Mouse (Mus musculus): ENCODE results near the gene Opalin. TPM values are rescaled to one million over a fixed set of nuclear protein-coding genes. Genes with fewer than 3 reads are reported as not detected.

The Opalin gene
- polyA plus RNA-seq, 1 experiment: not detected

DNA sequence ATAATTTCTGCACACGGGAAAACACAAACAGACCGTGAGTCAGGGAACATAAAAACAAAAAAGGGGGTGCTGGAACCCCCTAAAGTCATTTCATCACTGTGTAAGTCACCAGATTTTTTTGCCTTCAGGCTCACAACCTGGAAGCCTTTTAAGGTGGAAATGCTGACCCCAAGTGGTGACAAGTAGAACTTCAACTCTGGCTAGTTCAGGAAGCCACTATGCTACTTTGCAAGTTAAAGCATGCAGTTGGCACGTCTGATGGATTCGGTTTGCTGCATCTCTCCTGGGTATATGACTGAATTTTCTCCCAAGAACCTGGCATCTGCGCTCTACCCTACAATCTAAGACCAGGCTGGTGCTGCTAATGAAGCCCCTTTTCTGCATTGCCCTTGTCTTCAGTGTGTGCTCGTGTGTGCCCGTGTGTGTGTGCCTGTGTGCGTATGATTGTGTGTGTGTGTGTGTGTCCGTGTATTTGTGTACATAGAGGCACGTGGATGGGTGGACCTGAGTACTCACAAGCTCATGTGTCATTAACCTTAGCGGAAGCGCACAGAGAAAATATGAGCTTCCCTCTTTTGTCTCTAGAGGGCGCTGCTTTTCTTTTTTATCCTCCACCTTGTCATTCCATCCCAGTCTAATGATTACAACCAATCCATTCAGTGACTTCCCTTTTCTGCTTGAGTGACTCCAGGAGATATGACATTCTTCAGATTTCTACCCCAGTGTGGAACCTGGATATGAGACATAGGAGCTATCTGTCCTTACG, 60.8 kb downstream of the Opalin start:
- DNase-seq (ENCODE audit: low read depth): no peak

DNA sequence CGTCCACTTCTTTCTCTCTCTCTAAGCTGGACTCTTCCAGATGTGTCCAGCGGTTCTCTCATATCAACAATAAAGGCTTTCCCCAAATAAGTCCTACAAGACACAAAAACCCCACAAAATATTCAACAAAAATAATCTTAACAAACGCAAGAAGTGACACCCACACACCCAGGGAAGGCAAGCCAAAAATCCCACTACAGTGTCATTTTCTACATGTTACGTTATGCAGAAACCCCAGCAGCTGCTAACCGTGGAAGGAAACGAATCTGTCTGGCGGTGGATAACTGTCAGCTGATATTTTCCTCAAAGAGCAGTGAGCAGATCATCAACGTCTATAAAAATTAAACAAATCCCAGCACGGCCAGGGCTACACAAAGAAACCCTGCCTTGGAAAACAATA, 62.9 kb downstream of the Opalin start:
- DNase-seq (ENCODE audit: low read depth): no peak

DNA sequence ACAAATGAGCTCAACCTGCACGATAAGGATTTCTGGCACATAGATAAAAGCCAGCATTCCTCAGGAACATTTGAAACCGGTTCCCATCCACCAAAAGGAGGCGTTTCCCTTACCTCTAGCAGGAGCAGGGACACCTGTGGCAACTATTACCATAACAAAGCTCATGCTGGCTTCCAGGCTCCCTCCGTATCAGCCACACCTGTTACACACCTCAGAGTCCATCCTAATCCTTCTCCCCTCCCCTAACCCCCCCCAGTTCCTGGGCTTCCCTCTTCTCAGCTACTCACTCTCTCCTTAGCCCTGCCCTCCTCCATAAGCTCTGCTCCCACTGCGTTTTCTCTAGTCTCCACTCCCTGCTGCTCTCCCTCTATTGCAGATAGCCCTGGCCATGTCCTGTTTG, 63.3 kb downstream of the Opalin start:
- DNase-seq (ENCODE audit: low read depth): no peak

Other genes with a start within 250 kb of the Opalin start
- 5.1 and 6.9 TPM in 2 replicates for gene Ccnj, start 245.8 kb downstream of the Opalin start, polyA plus RNA-seq (2012; rRNA removed)
- gene Zfp518a, start 182.4 kb downstream of the Opalin start, polyA plus RNA-seq (2012; rRNA removed): 2.0 TPM in 2 replicates
- 12.1 and 19.6 TPM in 2 replicates for gene Blnk, start 82.6 kb downstream of the Opalin start, polyA plus RNA-seq (2012; rRNA removed)
- 0.14 TPM in 1 of 2 replicates, not detected in the other for gene Dntt, start 47.8 kb downstream of the Opalin start, polyA plus RNA-seq (2012; rRNA removed)
- 0.06 and 0.42 TPM in 2 replicates for gene Tll2, start 129.7 kb upstream of the Opalin start, polyA plus RNA-seq (2012; rRNA removed)
- gene Tm9sf3, start 186.9 kb upstream of the Opalin start, polyA plus RNA-seq (2012; rRNA removed): 80.5 and 107 TPM in 2 replicates

Data from gonadal fat pad, adult 2 months (tissue).